Mouse (Mus musculus) megakaryocyte, adult 5-6 weeks (primary cell): ENCODE measurements around the gene Tpcn1. TPM values are rescaled to one million over a fixed set of nuclear protein-coding genes. Genes with fewer than 3 reads are reported as not detected.

Source experiments
- ATAC-seq: 2 replicates; pipeline ENCODE4 v1.8.0; 2016; ENCODE audit warnings: mild to moderate bottlenecking, inconsistent platforms; ENCODE audit not compliant: poor library complexity, severe bottlenecking
- total RNA-seq, 2 experiments: library from RNA; stranded (forward) in 1 of 2; stranded (reverse) in 1 of 2; fragments of 153-499, 151-499 nt in 1 of 2; fragments of 221-1000, 200-1000 nt in 1 of 2; gene quantifications; 2 replicates each; pipeline versions ENCODE4 v1.2.3 to v1.2.4; 2015 to 2017

Gene Tpcn1
- total RNA-seq (2015) (37.6 and 38.3 TPM in 2 replicates), total RNA-seq (2017) (15.8 and 18.2 TPM in 2 replicates)

GRCm38 (mm10) chr5:120588569-120589094 is at the start of gene Tpcn1, which contains the start of gene Iqcd:
Gene Tpcn1 (minus strand): TSS chr5:120588673.
Gene Iqcd (plus strand): TSS chr5:120589016.
- ATAC-seq, result peak; percentile 88

DNA sequence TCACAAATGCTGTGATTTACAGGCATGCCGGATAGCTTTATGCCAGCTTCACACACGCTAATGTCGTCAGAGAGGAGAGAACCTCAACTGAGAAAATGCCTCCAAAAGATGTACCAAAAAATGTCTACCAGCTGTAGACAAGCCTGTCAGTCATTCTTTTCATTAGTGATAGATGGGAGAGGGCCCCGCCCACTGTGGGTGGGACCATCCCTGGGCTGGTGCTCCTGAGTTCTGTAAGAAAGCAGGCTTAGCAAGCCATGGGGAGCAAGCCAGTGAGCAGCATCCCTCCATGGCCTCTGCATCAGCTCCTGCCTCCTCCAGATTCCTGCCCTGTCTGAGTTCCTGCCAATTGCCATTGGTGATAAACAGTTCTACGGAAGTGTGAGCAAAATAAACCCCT is 47.2 kb upstream of the Tpcn1 start:
- no peak for ATAC-seq

DNA sequence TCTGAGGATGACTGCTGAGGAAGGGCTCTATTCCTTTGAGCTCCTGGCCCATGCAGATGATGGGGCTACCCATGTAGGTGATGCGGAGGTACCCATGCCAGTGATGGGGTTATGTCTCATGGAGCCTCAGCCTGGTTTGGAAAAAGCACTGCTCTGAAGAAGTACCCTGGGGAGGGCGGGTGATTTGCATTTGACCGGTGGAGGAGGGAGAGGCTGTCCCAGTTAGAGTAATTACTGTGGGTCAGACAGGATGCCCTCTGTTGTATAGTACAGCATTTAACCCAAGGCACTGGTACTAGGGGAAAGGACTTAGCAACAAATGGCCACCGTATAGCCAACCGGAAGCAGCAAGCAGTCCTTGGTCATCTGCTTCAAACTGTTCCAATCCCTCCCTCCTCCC is 46.4 kb upstream of the Tpcn1 start:
- no peak for ATAC-seq

DNA sequence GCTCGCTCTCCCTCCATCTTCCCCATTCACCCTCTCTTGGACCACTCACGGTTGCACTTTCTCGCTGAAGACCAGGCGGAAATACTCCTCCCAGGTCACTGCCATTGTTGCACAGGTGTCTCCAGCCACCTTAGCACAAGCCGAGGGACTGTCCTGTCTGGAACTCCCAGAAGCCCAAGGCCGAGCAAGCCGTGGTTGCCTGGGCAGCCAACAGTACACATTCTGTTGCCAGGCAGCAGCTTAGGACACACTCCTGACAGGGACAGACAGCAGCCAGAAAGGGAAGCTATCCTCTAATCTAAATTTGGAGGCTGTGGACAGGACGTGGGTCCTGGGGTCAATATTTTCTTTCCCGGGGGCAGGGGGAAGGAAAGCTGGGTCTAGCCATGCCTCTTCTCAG is 45.7 kb upstream of the Tpcn1 start, which contains the start of gene Cfap73:
TSS of gene Cfap73 (minus strand) at position 105 of the 400 bp plus-strand sequence.
- no peak for ATAC-seq

DNA sequence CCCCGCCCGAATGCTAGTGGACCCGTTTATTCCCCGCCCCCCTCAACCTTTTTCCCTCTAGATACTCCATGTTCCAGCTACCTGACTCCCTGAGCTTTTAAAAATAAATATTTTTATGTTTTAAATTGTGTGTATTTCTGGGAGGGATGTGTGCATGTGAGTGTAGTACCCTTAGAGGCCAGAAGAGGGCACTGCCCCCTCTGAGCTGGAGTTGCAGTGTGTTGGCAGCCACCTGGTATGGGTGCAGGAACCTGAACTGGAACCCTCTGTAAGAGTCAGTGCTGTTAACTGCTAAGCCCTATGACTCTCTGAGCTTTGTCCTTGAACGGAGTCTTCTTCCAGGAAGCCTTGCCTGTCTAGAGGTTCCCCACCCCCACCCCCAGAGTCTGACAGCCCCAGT is 43.4 kb upstream of the Tpcn1 start:
- no peak for ATAC-seq

- no peak for ATAC-seq
Observed at GRCm38 (mm10) chr5:120631128-120631527, 42.7 kb upstream of the Tpcn1 start.

DNA sequence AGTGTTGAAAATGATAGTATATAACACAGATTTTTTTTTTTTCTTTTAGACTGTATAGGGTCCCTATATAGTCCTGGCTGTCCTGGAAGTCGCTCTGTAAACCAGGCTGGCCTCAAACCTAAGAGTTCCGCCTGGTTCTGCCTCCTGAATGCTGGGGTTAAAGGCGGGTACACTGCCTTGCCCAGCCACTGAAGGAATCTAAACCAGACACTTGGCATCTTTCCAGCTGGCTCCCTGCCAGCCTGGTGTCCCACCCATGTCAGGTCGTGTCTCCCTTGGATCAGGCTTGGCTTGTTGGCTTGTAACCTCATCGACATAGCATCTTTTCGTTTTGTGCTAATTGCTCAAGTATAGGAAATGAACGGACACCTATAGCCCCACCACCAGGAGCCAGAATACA is 40.2 kb upstream of the Tpcn1 start:
- no peak for ATAC-seq

DNA sequence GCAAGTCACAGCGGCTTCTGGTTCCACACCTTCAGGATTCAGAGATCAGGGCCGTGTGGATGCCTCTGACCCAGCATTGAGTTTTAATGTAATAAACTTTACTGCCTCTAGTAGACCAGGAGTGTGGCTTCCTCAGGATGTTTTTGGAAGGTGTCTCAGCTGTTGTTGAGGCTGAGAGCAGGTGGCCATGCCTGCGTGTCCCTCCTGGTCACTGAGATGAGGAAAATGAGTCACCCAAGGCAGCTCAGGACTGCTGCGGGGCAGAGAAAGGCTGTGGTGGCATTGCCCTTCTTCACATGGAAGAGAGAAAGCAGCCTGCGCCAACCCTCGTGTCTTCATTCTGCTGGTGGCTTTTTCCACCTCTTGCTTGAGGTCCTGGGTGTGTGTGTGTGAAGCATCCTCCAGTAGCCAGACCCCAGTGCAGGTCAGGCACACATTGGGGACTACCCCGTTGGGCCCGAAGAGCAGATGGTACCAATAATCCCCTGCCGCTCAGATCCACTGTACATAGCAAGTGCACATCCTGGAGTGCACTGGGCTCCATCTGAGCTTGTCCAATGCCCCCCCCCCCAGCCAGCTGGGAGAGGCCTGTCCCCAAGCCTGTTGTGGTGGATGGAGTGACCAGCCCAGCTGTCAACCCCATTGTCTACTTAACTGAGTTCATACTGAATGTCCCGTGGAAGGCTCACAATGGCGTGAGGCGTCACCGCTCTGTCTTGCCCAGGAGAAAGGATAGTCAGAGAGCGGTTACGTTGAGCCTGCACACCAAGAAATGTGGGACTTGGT is 39.2 kb upstream of the Tpcn1 start:
- ATAC-seq, result no peak

- ATAC-seq, result no peak
Observed at GRCm38 (mm10) chr5:120626399-120626798, 37.9 kb upstream of the Tpcn1 start.

DNA sequence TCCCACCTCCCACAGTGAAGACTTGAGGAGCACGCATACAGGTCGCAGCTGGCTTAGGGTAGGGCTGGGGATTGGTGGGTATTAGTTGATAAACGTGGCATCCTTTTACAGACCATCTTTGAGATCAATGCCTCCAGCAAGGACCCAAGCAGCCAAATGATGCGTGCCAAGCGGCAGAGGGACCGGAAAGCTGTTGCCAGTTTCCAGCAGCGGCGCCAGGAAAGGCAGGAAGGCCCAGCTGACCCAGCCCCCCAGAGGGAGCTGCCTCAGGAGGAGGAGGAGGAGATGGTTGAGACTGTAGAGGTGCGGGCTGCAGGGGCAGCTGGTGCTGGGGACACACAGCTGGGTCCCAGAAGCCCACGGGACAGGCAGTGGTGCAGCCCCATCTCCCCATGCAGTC is 36.0 kb upstream of the Tpcn1 start:
- no peak for ATAC-seq

DNA sequence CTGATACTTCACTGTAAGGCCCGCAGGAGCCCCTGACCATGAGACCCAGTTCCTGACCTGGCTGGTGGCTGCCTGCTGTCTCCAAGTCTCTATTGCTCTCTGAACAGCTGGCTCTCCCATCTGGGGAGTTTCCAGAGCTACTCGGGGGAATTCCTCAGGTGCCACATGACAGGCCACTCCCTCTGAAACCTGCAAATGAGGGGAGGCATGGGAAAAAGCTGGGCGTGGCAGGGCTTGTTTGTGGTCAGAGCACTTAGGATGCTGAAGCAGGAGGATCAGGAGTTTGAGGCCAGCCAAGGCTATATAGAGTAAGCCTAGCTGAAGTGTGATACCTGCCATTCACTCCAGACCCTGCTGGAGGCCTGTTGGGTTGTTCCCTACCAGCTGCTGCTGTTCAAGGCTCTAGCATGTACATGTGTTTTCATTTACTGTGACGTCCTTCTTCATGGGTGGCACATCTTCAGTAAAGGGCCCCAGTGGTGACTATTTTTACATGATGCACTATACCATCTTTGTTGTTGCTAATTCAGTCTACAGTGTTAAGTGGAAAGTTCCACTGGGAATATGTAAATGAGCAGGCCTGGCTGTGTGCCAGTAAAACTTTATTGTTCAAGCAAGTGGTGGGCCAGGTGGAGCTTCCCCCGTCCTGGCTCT is 33.9 kb upstream of the Tpcn1 start:
- ATAC-seq, result no peak

DNA sequence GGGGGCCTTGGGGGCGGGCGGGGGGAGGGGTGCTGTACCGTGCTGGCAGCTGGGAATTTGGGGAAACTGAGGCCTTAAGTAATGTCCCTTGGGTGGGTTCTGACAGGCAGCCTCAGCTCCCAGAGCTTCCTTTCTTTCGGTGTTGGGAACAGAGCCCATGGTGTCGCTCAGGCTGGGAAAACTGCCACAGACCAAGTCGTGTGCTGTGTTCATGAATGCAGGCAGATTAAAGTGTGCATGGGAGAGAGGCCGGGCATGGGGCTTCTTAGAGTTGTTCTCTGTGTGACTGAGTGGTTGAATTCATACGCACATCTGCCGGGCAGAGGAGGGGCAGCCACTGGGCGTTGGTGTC is 33.3 kb upstream of the Tpcn1 start:
- no peak for ATAC-seq

- no peak for ATAC-seq
Observed at GRCm38 (mm10) chr5:120621078-120621765, 32.7 kb upstream of the Tpcn1 start.

DNA sequence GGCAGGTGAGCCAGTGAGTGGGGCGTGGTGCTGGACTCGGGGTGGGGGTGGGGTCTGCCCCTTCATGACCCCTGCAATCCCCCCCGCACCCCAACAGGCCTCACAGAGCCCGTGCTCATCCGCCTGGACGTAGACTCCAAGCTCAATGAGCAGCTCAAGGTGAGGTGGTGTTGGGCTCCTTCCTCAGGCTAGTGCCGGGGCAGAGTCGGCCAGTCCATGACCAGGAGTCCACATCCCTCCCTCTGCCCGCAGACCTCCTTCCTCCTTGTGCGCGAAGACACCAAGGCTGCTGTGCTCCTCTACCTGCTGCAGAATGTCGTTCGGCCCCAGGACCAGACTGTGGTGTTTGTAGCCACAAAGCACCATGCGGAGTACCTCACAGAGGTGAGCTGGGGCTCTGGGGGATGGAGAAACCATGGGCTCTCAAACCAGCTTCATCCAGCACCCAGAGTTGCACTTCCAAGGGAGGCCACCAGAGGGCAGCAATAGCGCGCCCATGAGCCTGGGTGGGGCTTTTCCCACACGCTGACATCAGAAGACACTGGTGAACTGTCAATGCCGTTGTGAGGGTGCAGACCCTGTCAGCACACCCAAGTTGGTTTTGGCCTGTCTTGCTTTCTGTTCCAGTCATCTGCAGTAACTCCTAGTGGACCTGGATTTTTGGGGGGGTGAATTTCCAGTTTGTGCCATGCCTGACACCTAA is 32.1 kb upstream of the Tpcn1 start:
- peak; percentile 71 for ATAC-seq

- ATAC-seq, result peak; percentile 62
Observed at GRCm38 (mm10) chr5:120619201-120619600, 30.7 kb upstream of the Tpcn1 start.

- ATAC-seq, result no peak
Observed at GRCm38 (mm10) chr5:120618778-120619177, 30.3 kb upstream of the Tpcn1 start.

DNA sequence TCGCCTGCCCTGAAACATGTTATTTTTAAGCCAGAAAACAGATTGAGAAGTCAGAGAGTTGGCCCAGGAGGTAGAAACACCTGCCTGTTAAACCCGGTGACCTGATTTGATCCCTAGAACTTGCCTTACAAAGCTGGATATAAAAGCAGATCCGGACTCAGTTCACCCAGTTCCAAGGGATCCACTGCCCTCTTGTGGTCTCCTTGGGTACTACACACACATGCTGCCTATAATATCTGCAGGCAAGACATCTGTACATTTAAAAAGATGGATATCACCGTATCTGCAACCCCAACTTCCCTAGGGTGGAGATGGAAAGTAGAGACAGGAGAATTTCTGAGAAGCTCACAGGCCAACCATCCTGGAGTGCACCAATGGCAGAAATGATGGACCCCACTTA is 27.4 kb upstream of the Tpcn1 start:
- no peak for ATAC-seq

DNA sequence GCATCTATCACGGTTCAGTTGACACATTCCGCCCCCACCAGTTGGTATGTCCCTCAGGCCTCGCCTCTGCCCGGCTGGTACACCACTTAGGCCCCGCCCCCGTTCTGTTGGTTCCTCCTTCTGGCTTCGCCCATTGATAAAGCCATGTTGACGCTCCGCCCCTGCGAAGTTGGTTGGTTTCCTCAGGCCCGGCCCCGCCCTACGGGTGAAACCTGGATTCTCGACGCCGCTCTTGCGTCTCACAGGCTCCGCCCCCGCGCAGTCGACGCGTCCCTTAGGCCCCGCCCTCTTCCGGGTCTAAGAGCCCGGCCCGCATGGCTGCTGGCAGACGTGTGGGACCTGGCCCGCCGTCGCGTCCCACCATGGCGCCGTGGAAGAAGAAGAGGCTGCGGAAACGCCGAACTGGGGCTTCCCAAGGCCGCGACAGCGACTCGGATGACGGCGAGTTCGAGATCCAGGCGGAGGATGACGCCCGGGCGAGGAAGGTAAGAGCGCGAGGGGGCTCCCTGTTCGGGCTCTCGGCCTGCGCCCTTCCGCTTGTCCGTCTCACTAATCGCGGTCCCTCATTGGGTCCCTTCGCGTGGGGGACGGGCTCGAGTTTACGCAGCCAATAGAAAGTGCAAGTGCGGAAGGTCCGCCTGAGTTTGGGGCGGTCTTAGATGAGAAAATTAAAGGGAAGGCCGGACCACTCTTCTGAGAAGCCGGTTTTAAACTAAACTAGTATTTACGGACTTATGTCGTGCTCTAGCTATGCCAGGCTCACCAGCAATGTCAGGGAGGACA is 24.5 kb upstream of the Tpcn1 start:
- peak; percentile 85 for ATAC-seq

- ATAC-seq, result peak; percentile 79
Observed at GRCm38 (mm10) chr5:120612442-120612821, 24.0 kb upstream of the Tpcn1 start, which contains the start of the genes Rita1 and Ddx54. Gene Rita1 (minus strand): TSS chr5:120612589. Gene Ddx54 (plus strand): TSS chr5:120612739.

- no peak for ATAC-seq
Observed at GRCm38 (mm10) chr5:120611416-120611815, 22.9 kb upstream of the Tpcn1 start.
